Mouse (Mus musculus) mouse embryonic stem cell (cell line): ENCODE data around the gene Fgfr2.

Source experiments
- in situ Hi-C, 2 experiments: fragments of 300-500 bp; cut with MboI; formaldehyde crosslinking; loops; 1 replicate in 1 of 2; 3 replicates in 1 of 2; pipeline ENCODE4 v1.14.3; 2019 to 2020; ENCODE audit warnings: low sequenced_read_pairs in 2 of 2, low pct_unique_long_range_greater_than_20kb in 1 of 2, mixed read lengths in 1 of 2; ENCODE audit not compliant: unreplicated experiment in 1 of 2

Gene Fgfr2

GRCm38 (mm10) chr7:130789456-130789855 is 2333.7 kb downstream of the Fgfr2 start:
- in situ Hi-C loops = loop anchor here in 1 of 2 experiments (25.0 kb wide), 1 partner anchor 273 kb away; no protein-coding TSS in a partner anchor

- in situ Hi-C loops = loop anchor here in 1 of 2 experiments (25.0 kb wide), 1 partner anchor 273 kb away; no protein-coding TSS in a partner anchor
Observed at GRCm38 (mm10) chr7:130788950-130789349, 2334.2 kb downstream of the Fgfr2 start.

GRCm38 (mm10) chr7:130787537-130787936 is 2335.6 kb downstream of the Fgfr2 start:
- in situ Hi-C loops = loop anchor here in 1 of 2 experiments (25.0 kb wide), 1 partner anchor 275 kb away; no protein-coding TSS in a partner anchor

- in situ Hi-C loops = loop anchor here in 1 of 2 experiments (25.0 kb wide), 1 partner anchor 276 kb away; no protein-coding TSS in a partner anchor
Observed at GRCm38 (mm10) chr7:130786708-130787107, 2336.4 kb downstream of the Fgfr2 start.

GRCm38 (mm10) chr7:130785923-130786575 is 2337.1 kb downstream of the Fgfr2 start:
- in situ Hi-C loops = loop anchor here in 1 of 2 experiments (25.0 kb wide), 1 partner anchor 276 kb away; no protein-coding TSS in a partner anchor

GRCm38 (mm10) chr7:130782501-130783050 is 2340.6 kb downstream of the Fgfr2 start:
- in situ Hi-C loops = loop anchor here in 1 of 2 experiments (25.0 kb wide), 1 partner anchor 280 kb away; no protein-coding TSS in a partner anchor

- in situ Hi-C loops = loop anchor here in 1 of 2 experiments (25.0 kb wide), 1 partner anchor 281 kb away; no protein-coding TSS in a partner anchor
Observed at GRCm38 (mm10) chr7:130780866-130781419, 2342.2 kb downstream of the Fgfr2 start.

GRCm38 (mm10) chr7:130773914-130774630 is 2349.1 kb downstream of the Fgfr2 start, which contains the start of gene Btbd16:
TSS of gene Btbd16 (plus strand) at chr7:130774069.
- in situ Hi-C loops = loop anchor here (10.0 kb wide), 1 partner anchor 141 kb away; no protein-coding TSS in a partner anchor

- in situ Hi-C loops = loop anchor here (10.0 kb wide), 1 partner anchor 142 kb away; no protein-coding TSS in a partner anchor
Observed at GRCm38 (mm10) chr7:130773171-130773830, 2349.8 kb downstream of the Fgfr2 start.

GRCm38 (mm10) chr7:130770707-130771106 is 2352.4 kb downstream of the Fgfr2 start:
- in situ Hi-C loops = loop anchor here (10.0 kb wide), 1 partner anchor 144 kb away; no protein-coding TSS in a partner anchor

GRCm38 (mm10) chr7:130768151-130768550 is 2355.0 kb downstream of the Fgfr2 start:
- in situ Hi-C loops = no loop called here

- in situ Hi-C loops = no loop called here
Observed at GRCm38 (mm10) chr7:130766411-130767170, 2356.6 kb downstream of the Fgfr2 start.

- in situ Hi-C loops = no loop called here
Observed at GRCm38 (mm10) chr7:130764160-130764559, 2359.0 kb downstream of the Fgfr2 start.

GRCm38 (mm10) chr7:130762071-130762897 is 2360.9 kb downstream of the Fgfr2 start:
- in situ Hi-C loops = no loop called here

- in situ Hi-C loops = no loop called here
Observed at GRCm38 (mm10) chr7:130757326-130757865, 2365.8 kb downstream of the Fgfr2 start.

- in situ Hi-C loops = no loop called here
Observed at GRCm38 (mm10) chr7:130756343-130756835, 2366.8 kb downstream of the Fgfr2 start.
